Mouse (Mus musculus) spleen, postnatal 14 days (tissue): ENCODE measurements around the gene Gimap1.
A peak's percentile ranks its signal among the peaks of the same experiment; 100 is the strongest.

Source experiments
- DNase-seq, 2 experiments: peaks; one replicate each; pipeline ENCODE4 v3.0.0; 2021 to 2022; ENCODE audit warnings: low spot score in 2 of 2

Gimap1 gene

DNA sequence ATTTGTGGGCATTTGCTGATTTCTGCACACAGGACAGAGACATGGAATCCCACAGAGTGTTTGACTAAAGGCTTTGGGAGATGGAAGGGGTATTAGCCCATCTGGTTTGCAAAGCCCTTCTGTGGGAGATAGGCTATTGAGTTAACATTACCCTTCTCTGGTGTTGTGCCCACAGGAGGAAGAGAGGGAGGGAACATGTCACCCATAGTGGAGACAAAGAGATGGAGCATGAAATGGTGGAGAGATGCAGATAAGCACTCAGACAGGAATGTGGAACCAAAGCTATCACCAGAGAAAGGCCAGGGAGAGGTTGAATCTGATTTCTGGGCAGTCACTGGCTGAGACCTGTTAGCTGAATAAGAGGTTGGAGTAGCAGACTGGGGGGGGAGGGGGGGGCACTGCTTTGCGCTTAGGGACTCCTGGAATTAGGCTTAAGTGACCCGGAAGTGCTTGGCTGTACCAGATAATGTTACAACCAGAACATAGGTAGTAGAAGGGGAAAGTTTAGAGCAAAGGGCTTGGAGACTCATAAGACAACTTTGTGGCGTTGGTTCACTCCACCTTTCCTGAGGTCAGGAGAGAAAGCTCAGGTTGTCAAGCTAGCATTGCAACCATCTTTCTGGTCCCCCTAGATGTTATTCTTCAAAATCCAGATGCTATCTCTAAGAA, 1.8 kb downstream of the Gimap1 start:
- DNase-seq: no peak

DNA sequence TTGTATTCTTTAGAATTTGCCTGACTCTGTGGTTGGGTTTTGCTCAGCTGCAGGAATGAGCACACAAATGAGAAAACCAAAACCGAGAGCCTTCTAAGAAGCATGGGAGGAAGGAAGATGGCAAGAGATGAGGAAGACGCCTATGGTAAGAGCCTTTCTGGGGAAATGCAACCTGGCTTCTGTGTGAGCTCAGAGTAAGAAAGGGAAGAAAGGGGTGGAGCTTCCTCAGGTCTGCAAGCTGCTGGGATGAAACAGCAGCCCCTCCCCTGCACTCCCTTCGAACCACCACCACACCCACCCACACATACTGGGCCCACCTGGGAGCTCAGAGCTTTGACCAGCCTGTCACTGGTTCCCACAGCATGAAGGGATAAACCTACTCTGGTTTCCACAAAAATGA, 2.4 kb downstream of the Gimap1 start:
- no peak for DNase-seq

DNA sequence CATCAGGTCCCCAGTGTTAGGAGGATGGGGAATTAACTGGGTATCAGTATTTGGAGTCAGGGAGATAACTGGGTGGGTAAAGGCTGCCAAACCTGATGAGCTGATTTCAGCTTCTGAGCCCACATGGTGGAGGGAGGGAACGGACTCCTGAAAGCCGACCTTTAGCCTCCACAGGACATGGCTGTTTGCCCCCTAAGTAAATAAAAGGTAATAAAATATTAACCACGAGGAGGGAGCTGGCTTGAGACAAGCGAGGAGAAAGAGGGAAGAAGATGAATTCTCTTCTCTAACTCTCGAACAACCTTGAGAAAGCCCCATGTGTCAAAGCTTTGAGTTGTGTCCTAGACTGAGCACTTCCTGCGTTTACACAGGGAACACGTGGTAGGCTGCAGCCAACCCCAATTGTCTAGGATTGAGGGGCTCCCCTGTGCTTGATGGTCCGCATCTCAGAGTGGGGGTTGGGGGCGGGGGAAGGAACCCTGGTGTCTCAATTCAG, 2.9 kb downstream of the Gimap1 start:
- no peak for DNase-seq

DNA sequence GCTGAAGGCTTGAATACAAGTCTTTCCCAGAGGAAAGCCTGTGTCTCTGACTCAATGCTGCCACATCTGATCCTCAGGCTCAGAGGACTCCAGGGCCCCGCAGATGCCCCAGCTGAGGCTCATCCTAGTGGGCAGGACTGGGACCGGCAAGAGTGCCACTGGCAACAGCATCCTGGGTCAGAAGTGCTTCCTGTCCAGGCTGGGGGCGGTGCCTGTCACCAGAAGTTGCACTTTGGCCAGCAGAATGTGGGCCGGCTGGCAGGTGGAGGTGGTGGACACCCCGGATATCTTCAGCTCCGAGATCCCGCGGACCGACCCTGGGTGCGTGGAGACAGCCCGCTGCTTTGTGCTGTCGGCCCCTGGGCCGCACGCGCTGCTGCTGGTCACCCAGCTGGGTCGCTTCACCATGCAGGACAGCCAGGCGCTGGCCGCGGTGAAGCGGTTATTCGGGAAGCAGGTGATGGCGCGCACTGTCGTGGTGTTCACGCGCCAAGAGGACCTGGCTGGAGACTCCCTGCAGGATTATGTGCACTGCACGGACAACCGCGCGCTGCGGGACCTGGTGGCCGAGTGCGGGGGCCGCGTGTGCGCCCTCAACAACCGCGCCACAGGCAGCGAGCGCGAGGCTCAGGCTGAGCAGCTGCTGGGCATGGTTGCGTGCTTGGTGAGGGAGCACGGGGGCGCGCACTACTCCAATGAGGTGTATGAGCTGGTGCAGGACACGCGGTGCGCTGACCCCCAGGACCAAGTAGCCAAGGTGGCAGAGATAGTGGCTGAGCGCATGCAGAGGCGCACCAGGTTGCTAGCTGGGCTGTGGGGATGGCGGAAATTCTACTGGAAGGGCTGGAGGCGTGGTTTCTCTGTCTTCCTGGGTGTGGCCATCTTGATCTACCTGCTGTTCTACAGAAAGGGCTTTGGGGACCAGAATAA, 3.8 kb downstream of the Gimap1 start:
- no peak for DNase-seq

DNA sequence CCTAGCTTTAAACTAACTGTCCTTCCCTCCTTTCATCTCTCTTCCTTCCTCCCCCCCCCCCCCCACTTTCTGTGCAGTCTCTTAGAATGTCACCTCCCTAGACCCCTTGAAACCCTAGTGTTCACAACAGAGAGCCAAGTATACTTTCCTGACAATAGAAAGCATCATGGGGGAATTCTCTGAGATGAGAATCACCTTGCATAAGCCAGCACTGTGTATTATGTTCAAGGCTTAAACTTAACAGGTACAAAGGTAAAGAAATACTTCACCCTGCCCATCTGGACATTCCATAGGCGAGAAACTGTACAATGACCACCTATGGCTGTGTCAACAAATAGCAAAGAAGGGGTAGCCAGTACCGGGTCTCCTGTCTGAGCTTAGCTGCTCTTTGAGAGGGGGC, 6.6 kb downstream of the Gimap1 start:
- DNase-seq: no peak

DNA sequence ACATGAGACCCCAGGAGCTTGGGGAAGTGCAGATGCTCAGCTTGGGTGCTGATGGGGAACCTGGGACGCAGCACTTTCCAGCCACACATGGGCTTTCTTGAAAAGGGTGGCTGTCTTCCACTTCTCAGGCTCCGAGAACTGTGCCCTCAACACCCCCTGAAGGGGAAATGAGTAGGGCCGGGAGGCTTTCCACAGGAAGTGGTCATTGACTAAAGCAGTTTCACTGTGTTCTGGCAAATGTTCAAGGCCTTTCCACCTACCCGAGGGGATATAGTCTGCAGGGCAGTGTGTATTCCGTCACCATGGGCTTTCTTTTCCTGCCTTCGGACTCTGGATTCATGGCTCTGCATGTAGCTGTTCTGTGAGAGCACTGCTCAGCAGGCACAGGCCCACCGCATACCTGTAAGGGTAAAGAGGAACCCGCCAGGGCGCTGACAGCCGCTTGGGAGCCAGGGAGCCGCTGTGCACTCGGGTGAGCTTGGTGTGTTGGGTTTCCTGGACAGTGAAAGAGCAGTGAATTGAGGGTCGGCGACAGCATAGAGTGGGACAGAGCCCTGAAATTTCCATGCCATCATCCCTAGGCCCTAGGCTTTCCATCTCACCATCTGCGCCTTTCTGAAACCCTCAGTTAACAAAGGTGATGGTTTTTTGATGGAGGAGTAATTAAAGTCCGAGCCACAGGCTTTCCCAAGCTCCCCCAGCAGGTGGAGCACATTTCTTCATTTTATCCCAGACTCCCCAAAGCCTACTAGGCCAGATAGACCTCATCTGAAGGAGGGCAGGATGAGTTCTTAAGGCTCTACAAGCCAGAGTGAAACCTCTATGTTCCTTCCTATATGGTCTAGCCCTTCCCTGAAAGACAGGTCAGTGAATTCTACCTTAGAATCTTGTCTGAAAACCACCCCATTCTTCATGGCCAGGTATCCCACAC, 7.4 kb downstream of the Gimap1 start, which contains the start of gene Gimap5:
TSS of gene Gimap5 (plus strand) at position 239 of the 931 bp plus-strand sequence.
- DNase-seq: peak; percentile 37 to 58

DNA sequence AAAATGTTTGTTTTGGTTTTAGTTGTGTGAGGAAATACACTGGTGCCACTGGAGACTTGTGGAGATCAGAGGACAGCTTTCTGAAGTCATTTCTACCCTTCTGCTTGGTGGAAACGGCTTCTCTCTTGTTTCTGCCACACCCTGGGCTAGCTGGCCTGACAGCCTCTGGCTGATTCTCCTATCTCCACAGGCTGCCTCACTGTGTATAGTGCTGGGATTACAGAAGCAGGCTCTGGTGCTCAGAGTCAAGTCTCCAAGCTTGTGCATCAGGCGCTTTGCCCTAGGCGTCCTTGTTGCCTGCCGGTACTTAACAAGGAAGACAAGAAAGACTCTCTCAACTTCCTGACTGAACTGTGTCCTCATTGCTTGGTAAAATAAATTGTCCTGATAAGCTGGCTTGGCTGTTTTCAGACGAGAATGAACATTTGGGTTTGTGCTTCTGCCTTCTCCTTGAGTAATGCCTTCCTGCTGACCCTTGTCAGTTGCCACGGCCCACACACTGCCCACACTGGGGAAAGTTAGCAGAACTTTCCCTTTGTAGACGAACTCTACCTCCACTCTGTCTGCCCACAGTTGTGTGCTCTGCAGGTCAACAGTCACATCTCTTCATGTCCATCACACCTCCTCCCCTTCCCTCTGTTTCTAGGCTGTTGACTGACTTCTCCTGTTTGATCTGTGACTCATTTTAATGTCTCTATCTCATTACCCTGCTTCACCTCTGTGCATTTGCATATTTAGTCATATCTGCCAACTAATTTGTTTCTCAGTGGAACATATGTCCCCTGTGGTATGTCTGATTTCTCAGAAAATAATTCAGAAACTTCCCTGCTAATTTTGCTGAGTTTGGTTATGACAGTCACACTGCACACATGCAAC, 8.5 kb downstream of the Gimap1 start:
- no peak for DNase-seq

DNA sequence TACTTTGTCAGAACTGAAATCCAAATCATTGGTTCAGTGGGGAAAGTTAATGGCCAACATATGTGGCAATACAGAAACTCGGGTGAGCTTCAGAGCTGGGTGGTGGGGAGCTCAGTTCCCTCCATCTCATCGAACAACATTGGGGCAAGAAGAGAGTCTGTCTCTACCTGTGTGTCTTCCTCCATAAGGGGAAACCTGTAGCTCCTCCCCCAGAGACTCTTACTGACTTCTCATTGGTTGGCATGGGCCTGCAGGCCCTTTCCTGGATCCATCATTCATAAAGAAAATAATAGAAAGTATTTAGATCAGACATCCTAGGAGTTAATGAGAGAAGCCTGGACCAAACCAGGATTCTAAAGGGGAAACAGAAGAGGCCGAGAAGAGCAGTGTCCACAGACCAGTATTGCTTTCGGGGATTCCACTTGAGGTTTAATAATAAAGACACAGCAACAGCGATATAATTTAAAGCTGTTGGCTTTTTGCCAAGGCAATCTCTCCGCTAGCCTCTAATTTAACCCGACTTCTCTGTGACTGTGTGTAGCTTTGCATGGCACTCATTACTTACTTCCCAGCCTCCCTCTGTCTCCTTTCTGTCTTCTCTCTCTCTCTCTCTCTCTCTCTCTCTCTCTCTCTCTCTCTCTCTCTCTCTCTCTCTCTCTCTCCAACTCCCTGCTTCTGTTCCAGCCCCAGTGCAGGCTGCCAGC, 24.9 kb downstream of the Gimap1 start:
- no peak for DNase-seq

DNA sequence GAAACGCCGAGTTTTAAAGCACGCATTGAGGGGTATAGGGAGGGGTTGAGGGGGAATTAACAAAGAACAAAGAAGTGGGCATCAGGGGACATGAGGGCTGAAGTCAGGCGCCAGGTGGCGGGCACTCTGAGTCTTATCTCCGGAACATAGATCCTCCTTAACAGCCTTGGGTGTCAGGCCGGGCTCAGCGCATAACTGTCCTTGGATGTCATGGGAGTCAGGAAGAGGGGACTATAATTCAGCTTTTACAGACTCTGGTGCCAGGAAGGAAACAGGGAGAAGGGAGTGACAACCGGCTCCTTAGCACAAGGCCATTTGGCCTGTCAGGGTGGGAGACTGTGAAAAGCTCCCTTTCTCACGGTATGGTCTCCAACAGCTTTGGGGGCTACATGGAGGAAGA, 25.6 kb downstream of the Gimap1 start:
- no peak for DNase-seq

DNA sequence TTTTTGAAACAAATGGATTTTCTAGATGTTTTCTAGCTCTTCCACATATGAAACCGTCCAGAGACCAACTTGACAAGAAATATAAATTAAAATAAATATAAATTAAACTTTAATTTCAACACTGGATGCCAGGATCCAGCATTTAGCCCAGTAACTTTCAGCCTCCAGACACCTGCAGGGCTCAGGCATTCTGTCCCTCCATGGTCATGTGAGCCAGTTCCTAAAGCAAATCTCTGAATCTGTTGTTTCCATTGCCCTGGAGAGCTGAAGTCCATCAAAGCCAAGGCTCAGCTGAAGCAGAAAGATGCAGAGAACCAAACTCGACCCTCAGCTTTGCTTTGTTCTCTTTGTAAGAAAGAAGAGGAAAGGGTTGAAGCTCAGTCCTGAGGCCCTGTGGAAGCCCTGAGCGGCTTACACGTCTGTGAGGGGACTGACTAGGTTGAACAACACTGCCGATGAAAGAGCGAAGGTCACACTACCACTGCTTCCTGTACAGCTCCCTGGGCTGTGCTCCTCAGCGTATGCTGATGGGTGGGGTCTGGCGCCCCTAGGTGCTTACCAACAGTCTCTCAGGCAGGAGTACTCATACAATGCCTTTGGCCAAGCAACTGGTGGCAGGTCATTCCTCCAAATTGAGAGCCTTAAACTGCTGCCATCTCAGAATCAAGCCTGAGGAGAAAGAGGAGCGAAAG, 29.5 kb downstream of the Gimap1 start:
- DNase-seq: peak in 1 of 2 experiments; percentile 11

DNA sequence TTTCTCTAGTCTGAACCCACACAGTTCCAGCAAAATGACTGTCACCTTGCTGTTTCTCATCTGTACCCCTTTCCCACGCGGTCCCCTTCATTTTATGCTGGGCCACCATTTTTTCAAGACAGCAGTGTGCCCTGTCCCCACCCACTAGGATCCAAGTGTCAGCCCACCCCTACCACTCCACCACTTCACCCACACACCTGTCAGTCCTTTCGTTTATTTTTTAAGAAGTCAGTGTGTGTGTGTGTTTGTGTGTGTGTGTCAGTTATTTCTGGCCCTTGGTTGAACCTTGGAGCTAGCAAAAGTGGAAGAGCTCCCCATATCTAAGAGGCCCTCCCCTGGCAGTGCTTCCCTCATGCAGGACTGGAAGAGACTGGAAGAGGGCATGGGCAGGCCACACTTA, 30.1 kb downstream of the Gimap1 start:
- no peak for DNase-seq

DNA sequence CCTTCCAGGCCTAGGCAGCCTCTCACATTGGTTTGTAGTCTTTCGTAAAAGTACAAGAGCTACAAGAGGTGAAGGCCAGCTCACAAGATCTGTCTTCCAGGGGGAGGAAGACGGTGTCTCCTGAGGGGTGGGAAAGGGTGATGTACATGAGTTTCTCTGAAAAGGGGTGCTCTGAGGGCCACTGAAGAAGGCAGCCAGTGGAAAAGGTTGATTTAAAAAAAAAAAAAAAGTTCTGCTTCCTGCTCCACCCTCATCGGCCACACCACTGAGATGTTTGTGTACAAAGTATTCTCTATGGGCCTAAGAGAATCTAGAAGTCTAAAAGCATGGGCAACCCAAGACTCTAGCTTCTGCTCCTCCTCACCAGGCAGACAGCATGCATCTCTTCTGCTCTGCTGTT, 31.8 kb downstream of the Gimap1 start, which contains the start of gene Gimap3:
TSS of gene Gimap3 (minus strand) at position 156 of the 400 bp plus-strand sequence.
- DNase-seq: no peak

DNA sequence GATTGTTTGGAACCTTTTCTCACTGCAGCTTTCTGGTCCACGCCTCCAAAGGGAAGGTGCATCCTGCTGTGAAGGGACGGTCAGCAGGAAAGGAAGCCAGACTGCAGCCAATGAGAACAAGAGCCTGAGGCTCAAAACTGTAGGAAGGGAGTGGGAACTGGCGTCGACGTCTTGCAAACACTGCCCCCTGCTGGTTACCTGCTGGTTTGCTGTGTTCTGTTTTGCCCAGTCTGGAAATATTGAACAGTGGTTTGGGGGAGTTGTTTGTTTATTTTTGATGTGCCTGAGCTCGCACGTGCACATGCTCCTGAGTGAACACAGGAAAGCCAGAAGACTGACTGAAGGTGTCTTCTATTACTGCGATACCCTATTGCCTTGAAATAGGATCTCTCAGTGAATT, 33.2 kb downstream of the Gimap1 start:
- DNase-seq: peak; percentile 57 to 73

DNA sequence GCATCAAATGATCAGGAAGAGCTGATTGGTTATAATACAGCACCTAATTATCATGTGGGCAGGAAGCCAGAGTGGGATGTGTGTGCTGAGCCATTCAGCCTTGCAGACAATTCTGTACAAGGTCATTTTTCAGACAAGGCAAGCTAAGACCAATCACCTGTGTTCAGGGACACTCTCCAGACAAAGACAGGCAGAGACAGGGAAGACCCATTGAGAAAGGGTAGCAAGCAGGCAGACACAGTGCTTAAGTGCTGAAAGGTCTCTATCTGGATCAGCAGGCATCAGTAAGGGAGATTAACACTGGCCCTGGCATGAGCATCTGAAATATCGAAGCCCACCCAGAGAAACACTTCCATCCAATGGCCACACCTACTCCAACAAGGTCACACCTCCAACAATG, 45.6 kb downstream of the Gimap1 start:
- no peak for DNase-seq

DNA sequence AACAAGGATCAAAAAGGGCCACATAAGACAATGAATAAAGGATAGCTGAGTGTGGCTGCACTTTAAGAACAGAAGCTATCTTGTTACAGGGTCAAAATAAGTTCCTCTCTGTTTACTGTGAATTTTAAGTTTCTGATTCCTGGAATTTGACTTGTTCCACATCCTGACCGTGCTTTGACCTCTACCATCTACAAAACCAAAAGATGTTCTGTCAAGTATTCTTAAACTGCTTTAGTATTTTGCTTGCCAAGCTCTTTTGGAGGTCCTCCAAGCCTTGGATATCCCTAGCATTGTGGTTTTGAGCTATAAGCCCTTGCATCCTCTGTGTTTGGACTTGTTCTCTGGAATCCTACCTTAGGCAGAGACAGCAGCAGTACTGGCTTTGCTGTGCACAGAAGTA, 46.3 kb downstream of the Gimap1 start:
- no peak for DNase-seq

DNA sequence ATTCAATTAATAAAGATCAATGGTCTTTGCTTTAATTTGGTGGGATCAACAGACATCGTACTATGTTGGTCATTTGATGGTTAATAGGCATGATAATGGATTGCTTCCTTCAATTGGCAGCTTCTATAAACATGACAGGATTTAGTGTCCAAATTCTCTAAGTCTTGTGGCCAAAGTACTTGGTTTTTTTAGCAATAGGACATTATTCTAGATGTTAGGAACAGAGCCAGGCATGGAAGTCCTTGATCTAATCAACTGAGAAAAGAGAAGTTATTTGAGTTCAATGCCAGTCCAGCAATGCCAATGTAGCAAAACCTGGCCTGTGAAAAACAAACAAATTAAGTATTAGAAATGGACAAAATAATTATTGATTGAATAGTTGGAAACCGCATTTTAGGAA, 46.7 kb downstream of the Gimap1 start:
- no peak for DNase-seq

DNA sequence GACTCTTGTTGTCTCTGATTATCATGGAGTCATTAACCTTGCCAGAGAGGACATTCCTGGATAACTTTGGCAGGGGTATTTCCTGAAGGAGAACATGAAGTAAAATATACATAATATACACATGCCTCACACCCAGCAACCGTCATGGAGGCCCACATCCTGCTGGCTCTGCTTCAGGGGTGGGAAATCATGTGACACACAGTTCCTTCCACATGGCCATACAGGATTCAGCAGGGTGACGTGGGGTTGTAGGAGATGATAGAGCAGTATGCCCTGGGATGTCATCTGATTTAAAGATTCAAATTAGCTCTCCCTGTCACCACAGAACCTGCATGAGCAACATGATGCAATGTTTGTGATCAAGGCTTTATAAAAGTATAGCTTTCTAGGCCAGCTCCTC, 49.0 kb downstream of the Gimap1 start:
- DNase-seq: no peak
